Mouse (Mus musculus) fibroblast of lung, adult 2 months (primary cell): ENCODE results near the gene Gm11627.
"Not testable (repeated sequence)": the region's sequence is repeated elsewhere in the genome, so short reads cannot be mapped to it uniquely, and the experiment has no call there.

ENCODE experiments used
- DNase-seq: peaks from one replicate; pipeline ENCODE4 v3.0.0-alpha.2; 2011; ENCODE audit warnings: low read depth

The Gm11627 gene

DNA sequence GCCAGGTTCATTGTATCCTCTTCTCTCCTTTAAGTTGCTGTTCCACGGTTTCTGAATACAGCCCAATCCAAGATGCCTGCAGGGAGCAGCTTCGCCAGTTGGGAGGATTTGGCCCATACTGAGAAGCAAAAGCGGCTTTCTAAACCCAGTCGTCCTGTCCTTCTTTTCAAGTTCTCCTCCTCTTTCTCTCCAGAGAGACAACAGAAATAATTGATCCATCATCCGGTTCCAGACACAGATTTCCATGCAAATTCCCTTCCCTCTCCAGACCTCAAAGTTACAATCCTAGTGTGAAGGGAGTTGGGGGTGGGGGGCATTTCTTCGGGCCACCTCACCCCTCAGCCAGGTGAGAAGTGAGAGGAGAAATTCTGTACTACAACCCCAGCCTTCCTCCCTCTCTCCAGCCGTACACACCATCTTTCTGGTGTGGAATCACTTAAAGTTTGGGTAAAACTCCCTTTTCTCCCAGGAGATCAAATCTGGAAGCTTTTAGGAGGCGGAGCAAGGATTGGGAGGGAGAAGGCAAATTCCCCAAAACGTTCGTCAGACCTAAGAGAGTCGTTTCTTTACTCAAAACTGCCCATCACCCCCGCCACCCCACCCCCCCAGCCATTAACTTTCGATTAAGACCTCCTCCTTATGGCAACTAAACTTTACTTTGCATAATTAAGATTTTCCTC is 23.7 kb upstream of the Gm11627 start:
- no peak for DNase-seq

DNA sequence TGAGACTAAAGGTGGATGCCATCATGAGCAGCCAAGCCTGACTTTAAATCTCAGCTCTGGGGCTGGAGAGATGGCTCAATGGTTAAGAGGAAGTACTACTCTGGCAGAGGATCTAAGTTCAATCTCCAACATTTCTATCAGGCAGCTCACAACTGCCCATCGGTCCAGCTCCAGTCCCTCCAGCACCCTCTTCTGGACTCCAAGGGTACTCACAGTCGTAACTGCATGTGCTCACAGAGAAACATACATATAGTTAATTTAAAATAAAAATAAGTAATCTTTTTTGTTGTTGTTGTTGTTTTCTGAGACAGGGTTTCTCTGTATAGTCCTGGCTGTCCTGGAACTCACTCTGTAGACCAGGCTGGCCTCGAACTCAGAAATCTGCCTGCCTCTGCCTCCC is 20.7 kb upstream of the Gm11627 start:
- DNase-seq = no peak

DNA sequence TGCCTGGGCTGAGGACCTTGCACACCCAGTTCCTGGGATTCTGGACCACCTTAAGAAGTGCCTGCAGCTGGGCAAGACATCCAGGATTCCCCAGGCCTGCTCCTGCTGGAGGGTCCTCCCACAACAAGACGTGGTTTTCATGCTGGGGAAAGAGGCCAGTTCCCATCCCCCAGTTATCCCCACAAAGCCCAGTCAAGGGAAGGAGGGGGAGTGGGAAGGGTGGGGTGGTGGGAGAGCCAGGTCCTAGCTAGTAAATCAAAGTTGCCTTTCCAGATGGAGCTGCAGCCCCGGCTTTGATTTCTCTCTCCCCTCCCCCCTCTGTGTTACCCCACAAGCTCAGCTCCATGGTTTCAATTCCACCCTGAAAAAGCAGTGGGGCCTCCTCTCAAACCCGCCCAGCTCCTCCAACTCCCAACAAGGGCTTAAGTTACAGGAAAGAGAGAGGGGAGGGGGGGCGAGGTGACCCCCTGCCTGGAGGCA is 16.1 kb upstream of the Gm11627 start:
- DNase-seq = no peak

DNA sequence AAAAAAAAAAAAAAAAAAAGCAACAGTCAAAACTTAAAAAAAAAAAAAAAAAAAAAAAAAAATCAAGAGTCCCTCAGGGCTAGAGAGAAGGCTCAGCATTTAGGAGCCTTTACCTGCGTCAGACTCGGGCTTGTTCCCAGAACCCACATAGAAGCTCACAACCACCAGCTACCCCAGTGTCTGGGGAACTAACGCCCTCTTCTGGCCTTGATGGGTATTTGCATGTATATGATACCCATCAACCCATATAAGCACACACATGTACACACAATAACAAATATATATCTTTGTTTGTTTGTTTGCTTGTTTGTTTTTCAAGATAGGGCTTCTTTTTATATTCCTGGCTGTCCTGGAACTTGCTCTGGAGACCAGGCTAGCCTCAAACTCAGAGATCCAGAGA is 8.3 kb upstream of the Gm11627 start:
- no peak for DNase-seq

DNA sequence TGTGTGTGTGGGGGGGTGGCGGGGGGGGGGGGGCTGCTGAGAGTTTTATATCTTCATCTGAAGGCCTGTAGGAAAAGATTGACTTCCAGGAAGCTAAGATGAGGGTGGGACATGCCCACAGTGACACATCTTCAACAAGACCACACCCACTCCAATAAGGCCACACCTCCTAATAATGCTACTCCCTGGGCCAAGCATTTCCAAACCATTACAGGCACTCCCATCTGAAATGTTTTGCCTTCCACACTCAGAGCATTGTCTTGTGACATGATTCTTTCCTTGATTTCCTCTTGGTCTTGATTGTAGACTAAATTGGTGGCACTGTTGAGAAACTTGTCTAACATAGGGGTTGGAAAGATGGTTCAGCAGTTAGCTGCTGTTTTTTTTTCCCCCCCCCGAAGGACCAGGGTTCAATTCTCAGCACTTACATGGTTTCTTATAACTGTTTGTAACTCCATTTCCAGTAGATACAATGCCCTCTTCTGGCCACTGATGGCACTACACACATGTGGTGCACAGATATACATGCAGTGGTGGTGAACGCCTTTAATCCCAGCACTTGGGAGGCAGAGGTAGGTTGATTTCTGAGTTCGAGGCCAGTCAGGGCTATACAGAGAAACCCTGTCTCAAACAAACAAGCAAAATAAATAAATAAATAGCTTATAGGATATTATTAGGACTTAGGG is 7.3 kb upstream of the Gm11627 start:
- DNase-seq = no peak

DNA sequence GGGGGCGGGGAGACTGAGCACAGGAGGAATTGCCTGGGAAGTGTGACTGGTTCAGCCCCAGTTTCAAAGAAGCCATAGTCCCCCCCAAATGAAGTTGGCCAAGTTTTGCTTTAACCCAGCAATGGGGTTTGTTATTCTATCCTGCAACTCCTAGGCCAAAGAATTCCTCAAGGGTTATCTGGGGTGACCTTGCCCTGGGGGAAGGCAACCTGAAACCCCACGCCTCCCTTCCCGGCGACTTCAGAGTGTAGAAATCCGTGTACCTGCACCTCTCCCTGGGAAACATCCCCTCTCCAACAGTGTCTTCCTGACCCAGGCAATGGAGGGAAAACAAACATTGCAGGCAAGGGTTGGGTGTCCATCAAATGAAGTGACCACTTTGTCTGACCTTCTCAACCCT is 3.5 kb upstream of the Gm11627 start:
- no peak for DNase-seq

DNA sequence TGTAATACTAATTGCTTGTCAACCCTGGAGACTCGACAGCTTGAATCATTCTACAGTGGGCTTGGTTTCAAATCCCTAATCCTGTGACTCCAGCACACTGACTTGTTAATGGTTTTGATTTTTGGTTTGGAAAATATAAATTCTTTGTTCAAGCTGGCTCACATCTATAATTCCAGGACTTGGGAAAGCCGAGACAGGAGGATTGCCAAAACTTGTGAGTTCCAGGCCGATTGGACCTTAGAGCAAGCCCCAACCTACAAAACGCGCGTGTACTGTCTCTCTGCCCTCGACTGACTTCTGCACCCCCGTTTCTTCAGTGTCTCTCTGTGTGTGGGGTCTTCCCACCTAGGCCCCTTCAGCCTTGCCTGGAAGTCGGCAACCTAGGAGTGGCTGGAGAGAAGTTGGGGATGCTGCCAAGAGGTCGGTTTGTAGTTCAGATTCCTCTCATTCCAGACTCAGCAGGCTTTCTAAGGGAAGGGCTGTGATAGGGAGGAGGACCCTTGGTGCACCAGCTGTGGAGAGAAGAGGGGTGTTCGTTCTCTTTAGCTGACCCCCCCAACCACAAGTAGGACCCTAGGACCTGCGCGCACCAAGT is 2.9 kb upstream of the Gm11627 start:
- DNase-seq = peak; percentile 37

DNA sequence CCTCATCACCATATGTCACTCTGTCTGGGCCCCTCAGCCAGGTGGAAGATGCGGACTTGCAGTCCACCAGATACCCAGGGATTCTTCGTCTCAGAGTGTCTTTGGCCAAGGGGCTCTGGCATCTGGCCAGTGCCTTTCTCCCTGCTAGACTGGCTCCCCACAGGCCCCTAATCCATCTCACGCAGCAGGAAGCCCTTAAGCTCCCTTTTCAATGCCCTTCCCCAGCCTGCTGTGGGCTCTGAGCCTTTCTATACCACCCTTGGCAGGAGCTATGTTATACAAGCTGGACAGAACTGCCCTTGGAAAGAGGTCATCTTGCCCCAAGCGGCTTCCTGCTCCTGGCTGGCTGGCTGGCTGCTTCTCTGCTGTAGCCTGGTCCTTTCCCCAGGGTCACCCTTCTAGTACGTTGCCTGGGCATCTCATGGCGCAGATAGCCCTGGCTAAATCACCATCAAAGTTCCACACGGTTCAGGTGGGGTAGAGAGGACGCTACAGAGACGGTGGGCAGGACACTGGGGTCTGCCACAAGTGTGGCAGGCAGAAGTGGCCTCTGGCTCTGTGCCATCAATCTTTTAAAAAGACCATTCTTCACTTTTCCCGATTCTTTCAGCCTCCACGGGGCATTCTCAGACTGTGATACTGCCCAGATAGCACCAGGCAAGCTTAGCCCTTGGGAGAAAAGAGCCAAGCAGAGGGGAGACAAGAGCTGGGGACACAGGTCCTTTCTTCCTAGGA is 2.2 kb upstream of the Gm11627 start:
- DNase-seq = no peak

DNA sequence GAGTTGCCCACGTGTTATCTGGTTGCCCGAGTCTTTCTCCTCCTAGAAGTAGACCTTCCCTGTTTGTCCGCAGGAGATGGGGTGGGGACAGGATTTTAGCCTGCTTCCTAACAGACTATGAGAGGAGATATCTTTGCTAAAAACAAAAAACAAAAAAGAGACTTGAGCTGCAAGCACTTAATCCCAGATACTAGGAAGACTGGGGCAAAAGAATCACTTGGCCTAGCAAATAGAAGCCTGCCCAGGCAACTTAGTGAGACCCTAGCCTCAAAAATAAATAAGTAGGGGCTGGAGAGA is 721 bp upstream of the Gm11627 start:
- no peak for DNase-seq

DNA sequence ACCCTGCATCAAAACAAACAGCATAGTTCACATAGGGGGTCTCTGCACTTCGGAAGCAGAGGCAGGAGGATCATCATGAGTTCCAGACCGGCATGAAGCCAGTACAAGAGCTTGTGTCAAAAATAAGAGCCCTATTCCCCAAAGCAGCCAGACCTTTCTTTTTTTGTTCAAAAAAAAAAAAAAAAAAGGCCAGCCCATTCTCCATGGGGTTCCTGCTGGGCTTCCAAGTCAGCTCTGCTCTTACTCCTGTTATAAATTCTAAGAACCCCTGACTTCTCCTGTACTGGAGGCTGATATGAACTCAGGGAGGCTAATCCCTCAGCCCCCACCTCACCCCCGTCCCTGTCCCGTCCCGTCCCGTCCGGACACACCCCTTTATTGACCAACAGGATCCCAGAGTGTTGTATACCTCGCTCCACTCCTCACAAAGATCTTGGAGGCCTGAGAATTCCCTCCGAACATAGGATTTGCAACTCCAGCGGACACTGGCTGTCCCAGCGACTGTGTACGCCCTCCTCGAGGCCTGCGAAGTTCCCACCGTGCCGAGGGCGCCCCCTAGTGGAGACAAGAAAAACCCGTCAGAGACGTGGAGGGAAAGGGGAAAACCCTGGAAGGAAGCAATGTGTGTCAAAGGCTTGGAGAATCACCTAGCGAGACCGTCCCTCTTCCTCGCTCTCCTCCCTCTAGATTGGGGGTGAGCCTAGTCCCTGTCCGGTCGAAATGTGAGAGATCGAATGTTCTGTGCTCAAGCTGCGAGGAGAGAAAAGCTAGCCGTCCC is 731 bp downstream of the Gm11627 start:
- DNase-seq = peak; percentile 55

DNA sequence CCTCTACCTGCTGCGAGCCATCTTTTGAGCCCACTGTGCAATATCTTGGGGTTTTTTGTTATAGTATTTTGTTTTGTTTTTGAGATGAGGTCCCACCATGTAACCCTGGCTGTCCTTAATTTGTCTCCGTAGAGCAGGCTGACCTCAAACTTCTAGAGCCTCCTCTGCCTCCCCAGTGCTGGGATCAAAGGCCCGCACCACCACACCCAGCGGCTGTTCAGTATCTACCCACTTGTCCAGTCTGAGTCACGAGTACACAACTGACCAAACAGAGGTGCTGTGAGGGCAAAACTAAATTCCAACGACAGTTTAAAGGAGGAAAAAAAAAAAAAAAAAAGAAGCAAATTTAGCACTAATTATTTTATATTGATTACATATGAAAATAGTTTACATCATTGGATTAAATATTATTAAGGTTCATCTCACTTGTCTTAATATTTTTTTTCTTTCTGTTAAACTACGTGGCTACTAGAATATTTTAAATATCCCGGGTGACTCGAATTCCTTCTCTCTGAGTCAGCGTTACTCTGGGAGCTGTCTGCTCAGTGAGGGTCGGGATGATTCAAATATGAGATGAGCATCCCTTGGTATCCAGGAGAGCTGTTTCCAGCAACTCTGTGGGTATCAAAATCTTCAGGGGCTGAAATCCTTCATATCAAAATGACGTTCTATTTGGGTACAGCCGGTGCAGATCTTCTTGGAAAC is 3.1 kb downstream of the Gm11627 start:
- DNase-seq = no peak

DNA sequence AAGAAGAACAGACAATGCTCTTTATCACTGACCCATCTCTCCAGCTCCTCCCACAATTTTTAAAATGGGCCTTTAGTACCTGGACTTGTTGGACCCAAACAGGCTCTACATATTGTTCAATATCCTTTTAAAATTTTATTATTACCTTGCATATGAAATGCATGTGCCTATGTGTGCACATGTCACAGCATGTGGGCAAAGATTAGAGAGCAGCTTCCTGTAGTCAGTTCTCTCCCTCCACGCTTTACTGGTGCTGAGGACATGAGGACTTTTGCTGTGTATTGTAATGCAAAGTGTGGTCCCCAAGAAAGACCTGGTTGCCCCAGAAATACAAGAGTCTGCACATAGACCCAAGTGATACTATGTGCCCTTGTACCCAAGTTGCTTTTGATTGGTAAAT is 4.2 kb downstream of the Gm11627 start:
- no peak for DNase-seq

DNA sequence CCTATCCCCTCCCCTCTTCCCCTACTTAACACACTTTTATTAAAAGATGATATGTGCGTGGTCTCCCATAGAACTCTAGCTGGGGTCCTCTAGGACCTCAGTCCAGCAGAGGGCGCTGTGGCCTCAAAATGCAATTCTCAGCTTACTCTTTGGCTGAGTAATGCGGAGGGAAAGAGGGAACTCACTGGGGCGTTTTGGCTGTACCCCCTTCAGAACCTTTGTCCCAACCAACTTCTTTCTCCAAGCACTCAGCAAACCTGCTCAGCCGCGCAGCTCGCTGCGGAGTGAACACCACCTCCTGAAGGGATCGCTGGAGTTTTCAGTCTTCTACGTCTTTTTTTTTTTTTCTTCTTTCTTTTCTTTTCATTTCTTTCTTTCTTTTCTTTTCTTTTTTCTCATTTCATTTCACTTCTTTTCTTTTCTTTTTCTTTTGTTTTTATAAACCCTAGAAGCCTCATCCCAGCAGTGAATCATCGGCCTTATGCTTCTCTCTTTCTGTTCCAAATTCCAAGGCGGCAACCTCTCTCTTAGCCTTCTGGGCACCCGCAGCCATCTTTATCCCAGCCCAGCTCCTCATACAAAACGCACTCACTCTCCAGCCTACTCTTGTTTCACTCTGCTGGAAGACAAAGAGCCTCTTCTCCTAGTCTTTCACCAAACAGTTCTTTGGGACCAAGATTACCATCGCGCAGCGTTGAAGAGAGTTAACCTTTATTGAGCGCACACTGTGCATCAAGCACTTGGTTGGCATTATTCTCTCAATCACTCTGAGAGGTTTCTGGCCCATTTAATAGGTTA is 6.2 kb downstream of the Gm11627 start:
- peak; percentile 56 for DNase-seq

DNA sequence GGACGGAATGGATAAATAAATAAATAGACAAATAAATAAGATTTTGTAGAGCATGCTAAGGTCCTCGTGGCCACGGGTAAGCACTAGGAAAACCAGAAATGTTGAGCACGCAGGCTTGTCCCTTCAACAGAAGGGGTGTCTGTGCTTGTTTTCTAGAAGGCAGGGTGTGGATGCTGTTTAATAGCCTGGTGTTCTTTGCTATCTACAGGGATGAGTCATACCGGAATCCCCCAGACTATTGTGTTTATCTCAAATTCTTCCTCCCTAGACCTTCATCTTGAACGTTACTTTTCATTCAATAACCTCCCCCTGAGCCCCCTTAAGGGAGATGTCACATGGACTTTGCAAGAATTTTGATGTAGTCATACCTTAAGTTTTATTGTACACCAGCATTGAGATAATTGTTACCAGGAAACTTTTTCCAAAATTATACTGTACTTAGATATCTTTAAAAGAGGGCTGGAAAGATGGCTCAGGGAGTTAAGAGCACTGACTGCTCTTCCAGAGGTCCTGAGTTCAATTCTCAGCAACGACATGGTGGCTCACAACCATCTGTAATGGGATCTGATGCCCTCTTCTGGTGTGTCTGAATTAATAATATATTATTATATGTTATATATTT is 10.4 kb downstream of the Gm11627 start:
- DNase-seq = no peak

DNA sequence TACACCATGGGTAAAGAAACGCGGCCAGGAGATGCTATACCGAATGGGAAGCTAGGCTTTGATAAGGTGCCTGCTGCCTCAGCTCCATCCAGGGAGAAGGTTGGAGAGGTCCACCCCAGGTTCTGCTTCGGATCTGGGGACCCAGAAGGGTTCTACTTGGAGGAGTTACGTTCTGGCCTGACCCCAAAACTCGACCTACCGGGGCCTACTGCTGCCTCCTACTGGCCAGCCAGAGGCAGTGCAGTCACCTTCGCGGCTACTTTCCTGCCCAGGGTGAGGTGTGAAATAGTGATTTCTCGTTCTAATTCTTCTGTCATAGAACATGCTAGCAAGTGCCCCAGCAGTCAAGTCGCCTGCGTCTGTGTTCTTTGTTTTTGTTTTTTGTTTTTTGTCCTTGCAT is 11.1 kb downstream of the Gm11627 start:
- DNase-seq = no peak

DNA sequence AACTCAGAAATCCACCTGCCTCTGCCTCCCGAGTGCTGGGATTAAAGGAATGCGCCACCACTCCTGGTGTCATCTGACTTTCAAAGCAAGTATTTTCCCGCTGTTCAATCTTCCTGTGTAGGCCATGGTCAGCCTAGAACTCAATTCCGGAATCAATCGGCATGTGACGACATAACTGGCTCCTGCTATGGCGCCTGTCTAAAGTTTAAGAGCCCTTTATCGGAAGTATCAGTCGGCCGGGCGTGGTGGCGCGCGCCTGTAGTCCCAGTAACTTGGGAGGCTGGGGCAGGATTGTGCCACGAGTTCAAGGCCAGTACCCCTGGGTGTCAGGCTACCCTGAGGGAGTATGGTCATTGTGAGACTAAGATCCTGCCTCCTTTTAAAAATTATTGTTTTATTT is 11.5 kb downstream of the Gm11627 start:
- no peak for DNase-seq

DNA sequence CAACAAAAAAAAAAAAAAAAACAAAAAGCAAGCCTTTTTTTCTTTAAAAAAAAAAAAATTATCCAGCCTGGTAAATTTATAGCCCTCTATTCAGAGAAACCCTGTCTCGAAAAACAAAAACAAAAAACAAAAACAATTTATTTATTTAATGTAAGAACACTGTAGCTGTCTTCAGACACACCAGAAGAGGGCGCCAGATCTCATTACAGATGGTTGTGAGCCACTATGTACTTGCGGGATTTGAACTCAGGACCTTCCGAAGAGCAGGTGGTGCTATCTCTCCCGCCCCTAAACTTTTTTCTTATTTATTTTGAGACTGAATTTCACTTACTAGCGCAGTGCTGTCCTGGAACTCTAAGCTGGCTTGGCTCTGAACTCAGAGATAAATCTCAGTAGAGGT is 12.1 kb downstream of the Gm11627 start:
- DNase-seq = no peak

DNA sequence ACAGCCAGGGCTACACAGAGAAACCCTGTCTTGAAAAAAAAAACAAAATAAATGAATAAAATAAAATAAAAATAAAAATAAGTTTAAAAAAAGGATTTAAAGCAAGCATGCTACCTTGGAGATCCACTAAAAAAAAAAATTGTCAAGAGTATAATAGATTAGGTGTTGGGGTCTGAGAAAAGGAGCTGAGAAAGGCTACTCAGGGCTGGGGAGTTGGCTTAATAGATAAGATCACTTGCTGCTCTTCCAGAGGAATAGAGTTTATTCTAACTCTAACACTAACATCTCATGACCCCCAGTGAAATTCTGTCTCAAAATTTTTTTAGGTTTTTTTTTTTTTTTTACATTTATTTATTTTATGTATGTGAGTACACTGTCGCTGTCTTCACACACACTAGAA is 13.0 kb downstream of the Gm11627 start:
- no peak for DNase-seq

DNA sequence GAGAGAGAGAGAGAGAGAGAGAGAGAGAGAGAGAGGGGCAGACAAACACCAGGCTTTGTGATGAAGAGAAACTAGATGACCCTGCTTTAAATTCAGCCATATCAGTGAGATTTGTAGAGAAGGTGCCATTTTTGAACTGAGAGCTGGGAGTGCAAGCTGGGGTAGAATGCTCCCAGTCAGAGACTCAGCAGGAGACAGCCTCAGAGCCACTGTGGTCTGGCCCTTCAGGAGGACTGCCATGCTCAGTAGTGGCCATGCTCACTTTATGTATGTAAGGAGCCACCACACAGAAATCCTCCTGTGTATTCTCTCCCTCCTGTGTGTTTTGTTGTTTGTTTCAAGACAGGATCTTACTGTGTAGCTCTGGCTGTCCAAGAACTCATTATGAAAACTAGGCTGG is 13.5 kb downstream of the Gm11627 start:
- no peak for DNase-seq

DNA sequence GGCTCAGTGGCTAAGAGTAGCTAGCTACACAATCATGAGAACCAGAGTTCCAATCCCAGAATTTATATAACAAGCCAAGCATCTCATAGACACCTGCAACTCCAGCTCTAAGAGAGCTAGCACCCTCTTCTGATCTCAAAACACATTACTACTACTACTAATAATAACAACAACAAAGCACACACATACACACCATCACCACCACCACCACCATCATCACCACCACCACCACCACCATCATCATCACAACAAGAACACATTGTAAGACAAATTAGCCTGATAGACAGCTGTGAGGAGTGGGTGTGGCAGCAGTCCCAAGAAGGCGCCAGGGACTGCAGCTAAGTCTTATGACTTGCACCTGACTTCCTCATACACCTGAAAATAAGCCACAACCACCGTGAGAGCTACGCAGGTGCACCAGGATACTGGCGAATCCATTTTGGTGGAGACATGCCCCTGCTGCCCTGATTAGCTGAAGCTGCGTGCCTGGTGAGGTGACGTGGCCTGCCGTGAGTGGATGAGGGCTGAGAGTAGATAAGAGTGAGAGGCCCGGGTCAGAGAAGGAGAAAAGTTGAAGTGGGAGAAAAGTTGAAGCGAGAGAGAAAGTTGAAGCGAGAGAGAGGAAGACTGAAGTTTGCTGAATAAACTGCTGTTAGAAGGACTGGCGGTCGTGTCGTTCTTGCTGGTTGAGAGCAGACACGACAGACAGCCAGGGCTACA is 14.1 kb downstream of the Gm11627 start:
- DNase-seq = not testable (repeated sequence)
